Mouse (Mus musculus) megakaryocyte, embryonic 14.5 days (primary cell): ENCODE results near the gene Arhgdia.

Experiments used
- FLI1 ChIP-seq: IDR thresholded peaks from 2 replicates; pipeline ENCODE4 v1.6.1; 2012; ENCODE audit warnings: low read length, inconsistent platforms, mixed read lengths
- GATA1 ChIP-seq: IDR thresholded peaks from 3 replicates; pipeline ENCODE4 v1.6.1; 2012; ENCODE audit warnings: mixed read lengths, low read length, inconsistent platforms, borderline replicate concordance

DNA sequence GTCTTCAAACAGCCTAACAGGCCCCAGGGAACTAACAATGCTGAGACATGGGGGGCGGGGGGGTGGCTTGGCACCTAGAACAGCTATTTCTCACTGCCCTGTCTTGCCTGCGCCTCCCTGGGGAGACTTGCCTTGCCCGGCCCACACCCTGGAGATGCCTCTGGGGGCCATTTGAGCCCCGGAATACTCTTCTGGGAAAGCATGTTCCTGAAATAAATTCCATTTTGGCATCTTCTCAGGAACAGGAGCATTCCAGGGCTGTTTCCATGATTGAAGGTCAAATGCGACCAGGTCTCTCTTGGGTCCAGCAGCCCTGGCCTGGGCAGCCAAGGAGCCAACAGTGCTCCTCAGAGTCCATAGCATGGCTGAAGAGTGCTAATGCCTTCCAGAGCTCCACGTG, 39.0 kb downstream of the Arhgdia start:
- TF ChIP-seq GATA1 (no peak), FLI1 (no peak)
